Mouse (Mus musculus): ENCODE measurements around the gene Grb2. TPM values are rescaled to one million over a fixed set of nuclear protein-coding genes. Genes with fewer than 3 reads are reported as not detected.

The Grb2 gene
- polyA plus RNA-seq, 2 experiments, result 22.4 to 26.0 TPM

DNA sequence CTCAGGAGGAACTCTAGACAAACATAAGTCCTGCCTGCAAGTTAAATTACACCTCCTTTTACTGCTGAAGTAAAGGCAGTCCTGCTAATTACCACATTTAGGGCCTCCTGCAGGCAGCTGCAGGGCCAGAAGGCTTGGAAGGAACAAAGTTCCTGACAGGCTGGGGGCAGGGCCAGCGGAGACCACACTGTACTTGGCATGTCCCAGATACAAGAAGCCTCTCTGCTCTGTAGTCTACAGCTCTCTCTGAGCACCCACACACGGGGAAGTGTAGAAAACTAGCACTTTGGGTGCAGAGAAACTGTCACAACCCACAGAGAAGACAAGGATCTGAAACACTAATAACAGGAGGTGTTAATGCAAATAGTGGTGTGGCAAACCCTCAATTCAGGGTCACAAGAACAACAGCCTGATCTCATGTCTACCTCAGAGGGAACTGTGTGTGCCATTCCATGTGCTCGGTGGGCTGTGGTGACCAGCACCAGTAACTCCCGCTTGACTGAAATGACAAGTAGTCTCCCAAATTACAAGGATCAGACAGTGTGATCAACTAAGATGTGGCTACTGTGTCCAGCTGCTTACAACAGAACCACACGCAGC is 37.8 kb downstream of the Grb2 start:
- no peak for ATAC-seq (ENCODE audit: insufficient read depth)
- Histone ChIP-seq H3K9ac (replicated peaks) (no peak overlapping the region), H3K27ac (no peak overlapping the region), H3K4me1 (replicated peaks; ENCODE audit: control insufficient read depth in 2 of 2, insufficient read depth in 2 of 2, low read length in 1 of 2) (peaks cover 10 to 31% of the 10 kb centered on the region in 2 experiments), H3K27me3 (ENCODE audit: control insufficient read depth, insufficient read depth, low read length) (no peaks in the 10 kb centered on the region), H3K36me3 (replicated peaks; ENCODE audit: control insufficient read depth, insufficient read depth, low read depth) (no peaks in the 10 kb centered on the region), H3K4me3 (ENCODE audit: insufficient read depth in 1 of 2, low read depth in 2 of 2, low read length in 2 of 2) (no peak overlapping the region), H3K4me2 (ENCODE audit: low read depth) (no peak overlapping the region), H3K9me3 (ENCODE audit: control insufficient read depth, low read length) (no peaks in the 10 kb centered on the region)
- WGBS (ENCODE audit: insufficient replicate concordance), result 34% methylated on average over 5 of the region's 5 CpGs
- TF ChIP-seq EP300 (IDR thresholded peaks at IDR 0.05; ENCODE audit: low read depth) (no peak), CTCF (IDR thresholded peaks at IDR 0.05; ENCODE audit: low read depth) (no peak)
- DNase-seq (ENCODE audit: low read depth in 3 of 3, low spot score in 3 of 3), result no peak

DNA sequence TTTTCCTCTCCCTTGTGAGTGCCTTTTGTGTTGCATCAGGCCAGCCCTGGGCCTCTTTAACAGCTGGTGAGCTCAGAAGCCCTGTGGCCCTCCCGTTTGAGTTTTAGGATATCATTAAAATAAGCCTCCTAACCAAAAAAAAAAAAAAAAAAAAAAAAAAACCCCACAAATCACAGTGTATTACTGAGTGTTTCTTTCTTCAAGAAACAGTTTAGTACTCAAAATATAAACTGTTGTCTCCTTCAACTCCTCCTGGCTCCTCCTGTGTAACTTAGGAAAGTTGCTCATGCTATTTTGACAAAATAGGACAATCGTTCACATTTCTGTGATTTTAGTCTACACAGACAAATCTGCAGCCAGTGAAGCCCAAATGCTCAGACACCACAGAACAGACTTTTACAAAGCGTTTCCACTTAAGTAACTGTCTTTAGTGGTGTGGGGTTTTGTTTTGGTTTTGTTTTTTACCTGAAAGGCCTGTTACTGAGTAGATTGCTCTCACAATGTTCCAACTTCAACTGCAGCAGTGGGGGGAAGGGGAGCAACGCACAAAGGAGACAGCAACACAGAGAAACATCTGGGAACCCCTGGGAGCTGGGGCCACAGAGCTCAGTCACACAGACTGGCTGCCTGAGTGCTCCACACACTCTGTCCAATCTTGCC is 44.6 kb downstream of the Grb2 start:
- no peak for ATAC-seq (ENCODE audit: insufficient read depth)
- TF ChIP-seq CTCF (IDR thresholded peaks at IDR 0.05; ENCODE audit: low read depth) (no peak), EP300 (IDR thresholded peaks at IDR 0.05; ENCODE audit: low read depth) (no peak)
- no peak for DNase-seq (ENCODE audit: low read depth in 3 of 3, low spot score in 3 of 3)
- WGBS (ENCODE audit: insufficient replicate concordance), result 65% methylated on average over 4 of the region's 4 CpGs
- peaks cover 0 to 6% of the 10 kb centered on the region in 2 experiments; a peak in 2 of 4 replicates for H3K4me1 ChIP-seq (replicated peaks; ENCODE audit: control insufficient read depth in 2 of 2, insufficient read depth in 2 of 2, low read length in 1 of 2)
- H3K9me3 ChIP-seq (ENCODE audit: control insufficient read depth, low read length), result no peaks in the 10 kb centered on the region
- no peak overlapping the region for H3K4me3 ChIP-seq (ENCODE audit: insufficient read depth in 1 of 2, low read depth in 2 of 2, low read length in 2 of 2)
- H3K27ac ChIP-seq, result no peak overlapping the region
- no peak overlapping the region for H3K9ac ChIP-seq (replicated peaks)
- no peak overlapping the region for H3K4me2 ChIP-seq (ENCODE audit: low read depth)
- no peaks in the 10 kb centered on the region for H3K27me3 ChIP-seq (ENCODE audit: control insufficient read depth, insufficient read depth, low read length)
- H3K36me3 ChIP-seq (replicated peaks; ENCODE audit: control insufficient read depth, insufficient read depth, low read depth), result no peaks in the 10 kb centered on the region

DNA sequence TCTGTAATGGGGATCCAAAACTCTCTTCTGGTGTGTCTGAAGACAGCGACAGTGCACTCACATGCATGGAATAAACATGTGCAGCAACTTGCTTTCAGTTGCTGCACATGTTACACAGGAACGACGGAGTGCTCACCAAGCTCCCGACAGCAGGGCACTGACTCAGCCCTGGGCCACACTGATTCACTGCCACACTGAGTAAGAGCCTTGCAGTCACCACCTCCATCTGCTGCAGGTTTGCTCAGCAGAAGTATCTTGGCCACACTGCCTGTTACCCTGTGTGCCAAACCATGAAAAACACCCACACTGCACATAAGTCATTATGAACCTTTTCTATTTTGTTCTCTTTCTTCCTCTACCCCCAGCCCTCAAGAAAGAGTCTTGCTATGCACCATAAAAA is 48.0 kb downstream of the Grb2 start:
- Histone ChIP-seq H3K27me3 (ENCODE audit: control insufficient read depth, insufficient read depth, low read length) (no peaks in the 10 kb centered on the region), H3K9me3 (ENCODE audit: control insufficient read depth, low read length) (no peaks in the 10 kb centered on the region), H3K4me1 (replicated peaks; ENCODE audit: control insufficient read depth in 2 of 2, insufficient read depth in 2 of 2, low read length in 1 of 2) (peaks cover 0 to 7% of the 10 kb centered on the region in 2 experiments; a peak in 2 of 4 replicates), H3K4me3 (ENCODE audit: insufficient read depth in 1 of 2, low read depth in 2 of 2, low read length in 2 of 2) (no peak overlapping the region), H3K4me2 (ENCODE audit: low read depth) (no peak overlapping the region), H3K27ac (no peak overlapping the region), H3K9ac (replicated peaks) (no peak overlapping the region), H3K36me3 (replicated peaks; ENCODE audit: control insufficient read depth, insufficient read depth, low read depth) (no peaks in the 10 kb centered on the region; the same call in 1 of the 2 replicates)
- DNase-seq (ENCODE audit: low read depth in 3 of 3, low spot score in 3 of 3) (no peak), ATAC-seq (ENCODE audit: insufficient read depth) (no peak)
- 78% methylated on average over 4 of the region's 4 CpGs for WGBS (ENCODE audit: insufficient replicate concordance)
- TF ChIP-seq CTCF (IDR thresholded peaks at IDR 0.05; ENCODE audit: low read depth) (no peak), EP300 (IDR thresholded peaks at IDR 0.05; ENCODE audit: low read depth) (no peak)

DNA sequence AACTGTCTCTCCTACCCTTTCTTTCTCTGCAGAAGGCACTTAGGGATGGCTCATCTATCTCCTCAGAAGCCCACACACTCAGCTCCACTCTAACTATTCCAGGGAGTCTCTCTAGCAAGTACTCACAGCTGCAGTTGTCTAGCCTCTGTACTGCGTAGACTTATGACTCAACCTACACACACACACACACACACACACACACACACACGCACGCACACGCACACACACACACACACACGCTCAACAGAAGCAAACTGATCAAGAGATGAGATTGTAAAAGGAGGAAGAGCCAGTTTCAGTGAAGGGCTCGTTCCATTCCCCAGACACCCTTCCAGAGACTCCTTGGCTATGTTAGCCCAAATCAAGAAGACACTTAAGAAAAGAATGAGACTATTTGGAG is 49.9 kb downstream of the Grb2 start:
- Histone ChIP-seq H3K4me3 (ENCODE audit: insufficient read depth in 1 of 2, low read depth in 2 of 2, low read length in 2 of 2) (no peak overlapping the region), H3K27me3 (ENCODE audit: control insufficient read depth, insufficient read depth, low read length) (no peaks in the 10 kb centered on the region), H3K27ac (no peak overlapping the region), H3K4me2 (ENCODE audit: low read depth) (no peak overlapping the region), H3K9me3 (ENCODE audit: control insufficient read depth, low read length) (no peaks in the 10 kb centered on the region), H3K4me1 (replicated peaks; ENCODE audit: control insufficient read depth in 2 of 2, insufficient read depth in 2 of 2, low read length in 1 of 2) (peaks cover 0 to 5% of the 10 kb centered on the region in 2 experiments; a peak in 2 of 4 replicates), H3K36me3 (replicated peaks; ENCODE audit: control insufficient read depth, insufficient read depth, low read depth) (no peaks in the 10 kb centered on the region; the same call in none of the 2 replicates), H3K9ac (replicated peaks) (no peak overlapping the region)
- ATAC-seq (ENCODE audit: insufficient read depth) (no peak), DNase-seq (ENCODE audit: low read depth in 3 of 3, low spot score in 3 of 3) (no peak)
- TF ChIP-seq EP300 (IDR thresholded peaks at IDR 0.05; ENCODE audit: low read depth), result no peak
- no peak for TF ChIP-seq CTCF (IDR thresholded peaks at IDR 0.05; ENCODE audit: low read depth)
- WGBS (ENCODE audit: insufficient replicate concordance), result 43% methylated on average over 6 of the region's 6 CpGs

DNA sequence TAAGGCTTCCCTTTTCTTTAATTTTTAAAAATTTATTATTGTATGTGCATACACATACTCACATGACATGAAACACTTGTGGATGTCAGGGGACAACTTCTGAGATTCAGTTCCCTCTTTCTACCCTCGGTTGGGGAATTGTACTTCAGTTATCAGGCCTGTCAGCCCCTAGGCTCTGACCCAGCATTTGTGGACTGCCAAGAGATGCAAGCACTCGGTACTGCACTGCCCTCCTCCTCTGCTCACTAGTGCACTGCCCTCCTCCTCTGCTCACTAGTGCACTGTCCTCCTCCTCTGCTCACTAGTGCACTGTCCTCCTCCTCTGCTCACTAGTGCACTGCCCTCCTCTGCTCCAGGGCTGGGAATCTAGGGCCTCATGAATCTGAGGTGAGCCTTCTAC is 54.3 kb downstream of the Grb2 start:
- Histone ChIP-seq H3K27ac (no peak overlapping the region), H3K9ac (replicated peaks) (no peak overlapping the region), H3K4me1 (replicated peaks; ENCODE audit: control insufficient read depth in 2 of 2, insufficient read depth in 2 of 2, low read length in 1 of 2) (peaks cover 0 to 4% of the 10 kb centered on the region in 2 experiments; a peak in 1 of 4 replicates), H3K36me3 (replicated peaks; ENCODE audit: control insufficient read depth, insufficient read depth, low read depth) (peaks cover 4% of the 10 kb centered on the region), H3K4me2 (ENCODE audit: low read depth) (no peak overlapping the region), H3K4me3 (ENCODE audit: insufficient read depth in 1 of 2, low read depth in 2 of 2, low read length in 2 of 2) (no peak overlapping the region), H3K27me3 (ENCODE audit: control insufficient read depth, insufficient read depth, low read length) (no peaks in the 10 kb centered on the region), H3K9me3 (ENCODE audit: control insufficient read depth, low read length) (no peaks in the 10 kb centered on the region)
- whole genome bisulfite sequencing (ENCODE audit: insufficient replicate concordance), result 41% methylated on average over 2 of the region's 2 CpGs
- ATAC-seq (ENCODE audit: insufficient read depth) (no peak), DNase-seq (ENCODE audit: low read depth in 3 of 3, low spot score in 3 of 3) (no peak)
- TF ChIP-seq CTCF (IDR thresholded peaks at IDR 0.05; ENCODE audit: low read depth) (no peak), EP300 (IDR thresholded peaks at IDR 0.05; ENCODE audit: low read depth) (no peak)

Measured in liver, embryonic 14.5 days (tissue).